Mouse (Mus musculus): Measurements from ENCODE around the gene Gm4778. TPM values are rescaled to one million over a fixed set of nuclear protein-coding genes. Genes with fewer than 3 reads are reported as not detected.

The Gm4778 gene
- polyA plus RNA-seq, 1 experiment: not detected

GRCm38 (mm10) chr3:94310911-94311310, 47.1 kb downstream of the Gm4778 start:
- H3K27me3 ChIP-seq (replicated peaks; ENCODE audit: control insufficient read depth, insufficient read depth, low read length): no peaks in the 10 kb centered on the region
- H3K4me3 ChIP-seq (ENCODE audit: insufficient read depth, low read depth, low read length): peak overlapping the region; percentile 93
- TF ChIP-seq POLR2A (IDR thresholded peaks at IDR 0.05; ENCODE audit: low read depth, low read length): no peak
- TF ChIP-seq CTCF (conservative IDR thresholded peaks at IDR 0.05; ENCODE audit: insufficient read depth, insufficient read length, low read depth, low read length): no peak
- H3K36me3 ChIP-seq (ENCODE audit: control insufficient read depth, insufficient read depth, low read length): no peaks in the 10 kb centered on the region
- WGBS: 44% methylated on average over 6 of the region's 6 CpGs
- peak; percentile 13 for DNase-seq
- H3K4me1 ChIP-seq (ENCODE audit: control insufficient read depth, insufficient read depth, low read length): peaks cover 3% of the 10 kb centered on the region; the same call in 1 of the 2 replicates
- H3K27ac ChIP-seq (ENCODE audit: insufficient read depth, low read depth, low read length): peak overlapping the region; percentile 94

GRCm38 (mm10) chr3:94311376-94311775, 47.5 kb downstream of the Gm4778 start:
- Histone ChIP-seq H3K27me3 (replicated peaks; ENCODE audit: control insufficient read depth, insufficient read depth, low read length) (no peaks in the 10 kb centered on the region), H3K4me3 (ENCODE audit: insufficient read depth, low read depth, low read length) (no peak overlapping the region), H3K27ac (ENCODE audit: insufficient read depth, low read depth, low read length) (peak overlapping the region; percentile 80), H3K36me3 (ENCODE audit: control insufficient read depth, insufficient read depth, low read length) (no peaks in the 10 kb centered on the region), H3K4me1 (ENCODE audit: control insufficient read depth, insufficient read depth, low read length) (peaks cover 3% of the 10 kb centered on the region; the same call in 1 of the 2 replicates)
- DNase-seq: peak; percentile 73
- 60% methylated on average over 4 of the region's 4 CpGs for WGBS
- TF ChIP-seq POLR2A (IDR thresholded peaks at IDR 0.05; ENCODE audit: low read depth, low read length): no peak
- no peak for TF ChIP-seq CTCF (conservative IDR thresholded peaks at IDR 0.05; ENCODE audit: insufficient read depth, insufficient read length, low read depth, low read length)

Other genes with a start within 250 kb of the Gm4778 start
- gene Gm9125, start 209.2 kb upstream of the Gm4778 start, polyA plus RNA-seq (2012; rRNA removed): not detected in 2 replicates
- not detected in 2 replicates for gene Gm10697, start 191.4 kb upstream of the Gm4778 start, polyA plus RNA-seq (2012; rRNA removed)
- gene Gm10696, start 85.8 kb upstream of the Gm4778 start, polyA plus RNA-seq (2012; rRNA removed): not detected in 2 replicates
- gene Gm5286, start 67.3 kb upstream of the Gm4778 start, polyA plus RNA-seq (2012; rRNA removed): not detected in 2 replicates
- 6.5 and 7.6 TPM in 2 replicates for gene Them4, start 46.1 kb downstream of the Gm4778 start, polyA plus RNA-seq (2012; rRNA removed)
- 0.06 and 0.07 TPM in 2 replicates for gene Them5, start 78.1 kb downstream of the Gm4778 start, polyA plus RNA-seq (2012; rRNA removed)
- gene C2cd4d, start 98.4 kb downstream of the Gm4778 start, polyA plus RNA-seq (2012; rRNA removed): 0.86 and 1.5 TPM in 2 replicates
- 21.8 and 24.4 TPM in 2 replicates for gene Rorc, start 108.8 kb downstream of the Gm4778 start, polyA plus RNA-seq (2012; rRNA removed)
- gene Lingo4, start 134.5 kb downstream of the Gm4778 start, polyA plus RNA-seq (2012; rRNA removed): 0.14 and 0.20 TPM in 2 replicates
- 0.75 and 0.90 TPM in 2 replicates for gene Tdrkh, start 149.2 kb downstream of the Gm4778 start, polyA plus RNA-seq (2012; rRNA removed)
- 39.2 and 47.8 TPM in 2 replicates for gene Mrpl9, start 179.3 kb downstream of the Gm4778 start, polyA plus RNA-seq (2012; rRNA removed)
- 0.25 and 1.0 TPM in 2 replicates for gene Oaz3, start 179.9 kb downstream of the Gm4778 start, polyA plus RNA-seq (2012; rRNA removed)
- gene Celf3, start 214.3 kb downstream of the Gm4778 start, polyA plus RNA-seq (2012; rRNA removed): 1.6 and 2.2 TPM in 2 replicates
- gene Riiad1, start 216.3 kb downstream of the Gm4778 start, polyA plus RNA-seq (2012; rRNA removed): 0.39 and 0.47 TPM in 2 replicates

All from kidney, adult 2 months (tissue).